Mouse (Mus musculus): Measurements from ENCODE around the gene Wbp4. TPM values are rescaled to one million over a fixed set of nuclear protein-coding genes. Genes with fewer than 3 reads are reported as not detected.
"Not testable (repeated sequence)": the region's sequence is repeated elsewhere in the genome, so short reads cannot be mapped to it uniquely, and the experiment has no call there.

Gene Wbp4
- polyA plus RNA-seq (2016; fragmentation: Nextera tagmentation; extraction: Ambion mirVana): 48.6 and 53.2 TPM in 2 replicates

GRCm38 (mm10) chr14:79481339-79482151 lies at the start of gene Wbp4:
Gene Wbp4, minus strand, starts transcription at chr14:79481520.
- WGBS: under 1% methylated on average over 80 of the region's 86 CpGs

GRCm38 (mm10) chr14:79530761-79531160 lies 49.4 kb upstream of the Wbp4 start:
- Histone ChIP-seq H3K36me3 (no peaks in the 10 kb centered on the region), H3K9me3 (no peaks in the 10 kb centered on the region), H3K27ac (no peak overlapping the region), H3K4me1 (replicated peaks) (0 out of 2 replicates have a peak, but pooled peaks cover 3% of the 10 kb centered on the region), H3K9ac (replicated peaks) (no peak overlapping the region), H3K27me3 (no peaks in the 10 kb centered on the region), H3K4me3 (replicated peaks) (no peak overlapping the region), H3K4me2 (no peak overlapping the region)
- 96% methylated on average over 6 of the region's 6 CpGs for WGBS
- ATAC-seq (ENCODE audit: insufficient number of reproducible peaks, insufficient read depth, low FRiP score, low TSS enrichment, low read depth): no peak

More at GRCm38 (mm10) chr14:79481339-79482151, at the start of gene Wbp4:
- H3K27ac ChIP-seq: peak within 1 kb of the TSS; percentile 100
- peak within 1 kb of the TSS; percentile 71 for H3K4me2 ChIP-seq
- H3K4me3 ChIP-seq (replicated peaks): peak within 1 kb of the TSS; percentile 90
- peaks cover 37% of the 10 kb centered on the region for H3K4me1 ChIP-seq (replicated peaks)
- H3K27me3 ChIP-seq: no peaks in the 10 kb centered on the region
- peak; percentile 93 for ATAC-seq (ENCODE audit: insufficient number of reproducible peaks, insufficient read depth, low FRiP score, low TSS enrichment, low read depth)
- peaks cover 24% of the 10 kb centered on the region for H3K36me3 ChIP-seq
- H3K9ac ChIP-seq (replicated peaks): peak within 1 kb of the TSS; percentile 98
- H3K9me3 ChIP-seq: no peaks in the 10 kb centered on the region

GRCm38 (mm10) chr14:79529581-79530554 lies 48.5 kb upstream of the Wbp4 start:
- Histone ChIP-seq H3K9ac (replicated peaks) (no peak overlapping the region), H3K4me1 (replicated peaks) (0 out of 2 replicates have a peak, but pooled peaks cover 3% of the 10 kb centered on the region), H3K4me3 (replicated peaks) (no peak overlapping the region), H3K36me3 (no peaks in the 10 kb centered on the region), H3K4me2 (no peak overlapping the region), H3K27me3 (no peaks in the 10 kb centered on the region), H3K27ac (no peak overlapping the region), H3K9me3 (no peaks in the 10 kb centered on the region)
- 82% methylated on average over 10 of the region's 10 CpGs for WGBS
- ATAC-seq (ENCODE audit: insufficient number of reproducible peaks, insufficient read depth, low FRiP score, low TSS enrichment, low read depth): no peak

- Histone ChIP-seq H3K4me3 (replicated peaks) (no peak overlapping the region), H3K36me3 (no peaks in the 10 kb centered on the region), H3K27ac (no peak overlapping the region), H3K4me2 (no peak overlapping the region), H3K9me3 (no peaks in the 10 kb centered on the region), H3K27me3 (no peaks in the 10 kb centered on the region), H3K4me1 (replicated peaks) (0 out of 2 replicates have a peak, but pooled peaks cover 3% of the 10 kb centered on the region), H3K9ac (replicated peaks) (no peak overlapping the region)
- ATAC-seq (ENCODE audit: insufficient number of reproducible peaks, insufficient read depth, low FRiP score, low TSS enrichment, low read depth): no peak
- 34% methylated on average over 6 of the region's 6 CpGs for WGBS
These were observed 46.4 kb upstream of the Wbp4 start for GRCm38 (mm10) chr14:79527704-79528103.

- not testable (repeated sequence) for H3K4me1 ChIP-seq (replicated peaks); H3K4me3 ChIP-seq (replicated peaks); ATAC-seq (ENCODE audit: insufficient number of reproducible peaks, insufficient read depth, low FRiP score, low TSS enrichment, low read depth); H3K9me3 ChIP-seq; H3K27me3 ChIP-seq; H3K9ac ChIP-seq (replicated peaks); H3K36me3 ChIP-seq; H3K4me2 ChIP-seq; H3K27ac ChIP-seq
- WGBS: 90% methylated on average over 12 of the region's 12 CpGs
These were observed 44.8 kb upstream of the Wbp4 start for GRCm38 (mm10) chr14:79526106-79526505.

GRCm38 (mm10) chr14:79522387-79522786 lies 41.1 kb upstream of the Wbp4 start:
- no peaks in the 10 kb centered on the region for H3K36me3 ChIP-seq
- H3K4me1 ChIP-seq (replicated peaks): peaks cover 10% of the 10 kb centered on the region
- no peak overlapping the region for H3K9ac ChIP-seq (replicated peaks)
- H3K27me3 ChIP-seq: no peaks in the 10 kb centered on the region
- ATAC-seq (ENCODE audit: insufficient number of reproducible peaks, insufficient read depth, low FRiP score, low TSS enrichment, low read depth): no peak
- WGBS: 85% methylated on average over 9 of the region's 9 CpGs
- no peak overlapping the region for H3K4me3 ChIP-seq (replicated peaks)
- no peak overlapping the region for H3K27ac ChIP-seq
- no peaks in the 10 kb centered on the region for H3K9me3 ChIP-seq
- no peak overlapping the region for H3K4me2 ChIP-seq

- H3K36me3 ChIP-seq: no peaks in the 10 kb centered on the region
- no peaks in the 10 kb centered on the region for H3K9me3 ChIP-seq
- whole genome bisulfite sequencing: 67% methylated on average over 6 of the region's 6 CpGs
- no peak overlapping the region for H3K4me3 ChIP-seq (replicated peaks)
- H3K9ac ChIP-seq (replicated peaks): no peak overlapping the region
- no peak overlapping the region for H3K27ac ChIP-seq
- H3K4me1 ChIP-seq (replicated peaks): peaks cover 10% of the 10 kb centered on the region
- H3K27me3 ChIP-seq: no peaks in the 10 kb centered on the region
- H3K4me2 ChIP-seq: no peak overlapping the region
- no peak for ATAC-seq (ENCODE audit: insufficient number of reproducible peaks, insufficient read depth, low FRiP score, low TSS enrichment, low read depth)
These were observed 40.3 kb upstream of the Wbp4 start for GRCm38 (mm10) chr14:79521471-79522117.

GRCm38 (mm10) chr14:79521056-79521455 lies 39.7 kb upstream of the Wbp4 start:
- Histone ChIP-seq H3K27me3 (no peaks in the 10 kb centered on the region), H3K4me1 (replicated peaks) (peaks cover 10% of the 10 kb centered on the region), H3K9me3 (no peaks in the 10 kb centered on the region), H3K4me3 (replicated peaks) (no peak overlapping the region), H3K4me2 (no peak overlapping the region), H3K9ac (replicated peaks) (no peak overlapping the region), H3K27ac (no peak overlapping the region), H3K36me3 (no peaks in the 10 kb centered on the region)
- no peak for ATAC-seq (ENCODE audit: insufficient number of reproducible peaks, insufficient read depth, low FRiP score, low TSS enrichment, low read depth)
- 86% methylated on average over 1 of the region's 1 CpGs for WGBS

- Histone ChIP-seq H3K4me3 (replicated peaks) (no peak overlapping the region), H3K4me1 (replicated peaks) (peaks cover 10% of the 10 kb centered on the region), H3K9me3 (no peaks in the 10 kb centered on the region), H3K36me3 (no peaks in the 10 kb centered on the region), H3K9ac (replicated peaks) (no peak overlapping the region), H3K4me2 (no peak overlapping the region), H3K27me3 (no peaks in the 10 kb centered on the region), H3K27ac (no peak overlapping the region)
- ATAC-seq (ENCODE audit: insufficient number of reproducible peaks, insufficient read depth, low FRiP score, low TSS enrichment, low read depth): no peak
These were observed 39.3 kb upstream of the Wbp4 start for GRCm38 (mm10) chr14:79520612-79521011.

GRCm38 (mm10) chr14:79519663-79519975 lies 38.3 kb upstream of the Wbp4 start:
- 33% methylated on average over 1 of the region's 1 CpGs for WGBS

More at GRCm38 (mm10) chr14:79519663-79519975, 38.3 kb upstream of the Wbp4 start:
- Histone ChIP-seq H3K36me3 (no peaks in the 10 kb centered on the region), H3K4me1 (replicated peaks) (peaks cover 10% of the 10 kb centered on the region), H3K4me3 (replicated peaks) (no peak overlapping the region), H3K27me3 (no peaks in the 10 kb centered on the region), H3K27ac (no peak overlapping the region), H3K9me3 (no peaks in the 10 kb centered on the region), H3K4me2 (no peak overlapping the region), H3K9ac (replicated peaks) (no peak overlapping the region)
- ATAC-seq (ENCODE audit: insufficient number of reproducible peaks, insufficient read depth, low FRiP score, low TSS enrichment, low read depth): no peak

Data from limb, embryonic 12.5 days (tissue).